Mouse (Mus musculus) kidney, embryonic 14.5 days (tissue): ENCODE results near the gene Asic1. TPM values are rescaled to one million over a fixed set of nuclear protein-coding genes. Genes with fewer than 3 reads are reported as not detected.
A peak's percentile ranks its signal among the peaks of the same experiment; 100 is the strongest.

Source experiments
- ATAC-seq: fragments of 200-750 bp; cut with Nextera tagmentation; 2 replicates; pipeline ENCODE4 v1.8.0; 2017; ENCODE audit warnings: moderate number of reproducible peaks, mild to moderate bottlenecking, moderate TSS enrichment, moderate library complexity; ENCODE audit not compliant: low FRiP score, low TSS enrichment
- H3K27ac ChIP-seq: fragments of 300-500 bp; sonication (generic); 2 replicates; pipeline ENCODE4 v1.5.1; 2014; ENCODE audit warnings: low read depth, mild to moderate bottlenecking, low read length, moderate library complexity, mixed read lengths
- H3K27me3 ChIP-seq: fragments of 300-500 bp; sonication (generic); 2 replicates; pipeline ENCODE4 v1.6.1; 2014; ENCODE audit warnings: mild to moderate bottlenecking, low read length; ENCODE audit not compliant: control insufficient read depth, insufficient read depth
- H3K36me3 ChIP-seq: fragments of 300-500 bp; sonication (generic); 2 replicates; pipeline ENCODE4 v1.6.1; 2014; ENCODE audit warnings: low read length, mixed read lengths; ENCODE audit not compliant: control insufficient read depth, insufficient read depth
- H3K4me1 ChIP-seq: fragments of 300-500 bp; sonication (generic); 2 replicates; pipeline ENCODE4 v1.6.1; 2014; ENCODE audit warnings: low read length, mixed read lengths; ENCODE audit not compliant: control insufficient read depth, insufficient read depth
- H3K4me2 ChIP-seq: fragments of 300-500 bp; sonication (generic); replicated peaks from 2 replicates; pipeline ENCODE4 v1.6.1; 2014; ENCODE audit warnings: low read depth, mild to moderate bottlenecking, low read length
- H3K4me3 ChIP-seq: fragments of 300-500 bp; sonication (generic); 2 replicates; pipeline ENCODE4 v1.5.1; 2014; ENCODE audit warnings: mild to moderate bottlenecking, low read length
- H3K9ac ChIP-seq: fragments of 300-500 bp; sonication (generic); 2 replicates; pipeline ENCODE4 v1.6.1; 2014; ENCODE audit warnings: low read depth, mild to moderate bottlenecking, low read length, moderate library complexity
- H3K9me3 ChIP-seq: fragments of 300-500 bp; sonication (generic); 2 replicates; pipeline ENCODE4 v1.6.1; 2016; ENCODE audit warnings: low read length; ENCODE audit not compliant: control insufficient read depth
- WGBS: fragments of 180-500 bp; shearing (Covaris S2); extraction: QIAGEN DNeasy Blood & Tissue Kit; methylation state at CpG from one replicate; pipeline ENCODE4 v1.1.7; 2014; 5-methylcytosine and 5-hydroxymethylcytosine counted together
- polyA plus RNA-seq: library from polyadenylated mRNA; unstranded; fragments of >200 nt; fragmentation: Nextera tagmentation; extraction: Ambion mirVana; gene quantifications from 2 replicates; pipeline ENCODE4 v1.2.1, GENCODE M21; 2014

Gene Asic1
- polyA plus RNA-seq, 1 experiment from 2014 or later = 0.88 TPM

GRCm38 (mm10) chr15:99718461-99719021, 48.4 kb downstream of the Asic1 start:
- Histone ChIP-seq H3K4me2 (no peak overlapping the region), H3K27me3 (no peaks in the 10 kb centered on the region), H3K36me3 (peaks cover 15% of the 10 kb centered on the region), H3K27ac (no peak overlapping the region), H3K4me1 (peaks cover 32% of the 10 kb centered on the region), H3K9ac (no peak overlapping the region), H3K9me3 (no peaks in the 10 kb centered on the region), H3K4me3 (no peak overlapping the region)
- WGBS = 75% methylated on average over 9 of the region's 9 CpGs
- no peak for ATAC-seq

GRCm38 (mm10) chr15:99719865-99720264, 49.7 kb downstream of the Asic1 start:
- no peaks in the 10 kb centered on the region for H3K9me3 ChIP-seq
- H3K4me3 ChIP-seq = no peak overlapping the region
- H3K27ac ChIP-seq = no peak overlapping the region
- no peak overlapping the region for H3K4me2 ChIP-seq
- H3K4me1 ChIP-seq = peaks cover 46% of the 10 kb centered on the region
- 79% methylated on average over 8 of the region's 8 CpGs for WGBS
- peaks cover 5% of the 10 kb centered on the region; the same call in 1 of the 2 replicates for H3K36me3 ChIP-seq
- no peak overlapping the region for H3K9ac ChIP-seq
- no peak for ATAC-seq
- H3K27me3 ChIP-seq = no peaks in the 10 kb centered on the region

- Histone ChIP-seq H3K4me1 (peaks cover 40% of the 10 kb centered on the region), H3K4me2 (no peak overlapping the region)
Measured at GRCm38 (mm10) chr15:99721921-99722743, 52.0 kb downstream of the Asic1 start.

GRCm38 (mm10) chr15:99723120-99723514, 52.9 kb downstream of the Asic1 start:
- peak overlapping the region; percentile 95 for H3K27ac ChIP-seq
- ATAC-seq = no peak
- no peak overlapping the region for H3K4me2 ChIP-seq

More at GRCm38 (mm10) chr15:99721921-99722743, 52.0 kb downstream of the Asic1 start:
- whole genome bisulfite sequencing = 72% methylated on average over 25 of the region's 25 CpGs
- H3K27ac ChIP-seq = no peak overlapping the region
- H3K4me3 ChIP-seq = no peak overlapping the region
- ATAC-seq = no peak
- no peak overlapping the region for H3K9ac ChIP-seq
- H3K36me3 ChIP-seq = peaks cover 2% of the 10 kb centered on the region; the same call in 1 of the 2 replicates
- no peaks in the 10 kb centered on the region for H3K27me3 ChIP-seq
- H3K9me3 ChIP-seq = no peaks in the 10 kb centered on the region

GRCm38 (mm10) chr15:99723515-99724291, 53.5 kb downstream of the Asic1 start:
- Histone ChIP-seq H3K36me3 (peaks cover 15% of the 10 kb centered on the region), H3K9ac (peak overlapping the region; percentile 29; the same call in 1 of the 2 replicates), H3K4me3 (peak overlapping the region; percentile 98; the same call in 1 of the 2 replicates), H3K9me3 (no peaks in the 10 kb centered on the region), H3K4me2 (peak overlapping the region; percentile 45; the same call in 1 of the 2 replicates), H3K27me3 (no peaks in the 10 kb centered on the region), H3K27ac (peak overlapping the region; percentile 95), H3K4me1 (peaks cover 30% of the 10 kb centered on the region)
- 15% methylated on average over 11 of the region's 11 CpGs for WGBS
- ATAC-seq = no peak

More at GRCm38 (mm10) chr15:99723120-99723514, 52.9 kb downstream of the Asic1 start:
- H3K36me3 ChIP-seq = peaks cover 9% of the 10 kb centered on the region
- H3K4me1 ChIP-seq = peaks cover 33% of the 10 kb centered on the region
- 72% methylated on average over 10 of the region's 10 CpGs for WGBS
- no peaks in the 10 kb centered on the region for H3K27me3 ChIP-seq
- H3K9ac ChIP-seq = no peak overlapping the region
- H3K4me3 ChIP-seq = no peak overlapping the region
- no peaks in the 10 kb centered on the region for H3K9me3 ChIP-seq

- Histone ChIP-seq H3K36me3 (peaks cover 19% of the 10 kb centered on the region), H3K9ac (peak overlapping the region; percentile 32; the same call in 1 of the 2 replicates), H3K4me1 (peaks cover 30% of the 10 kb centered on the region), H3K27me3 (no peaks in the 10 kb centered on the region), H3K4me3 (peak overlapping the region; percentile 98; the same call in 1 of the 2 replicates), H3K9me3 (no peaks in the 10 kb centered on the region), H3K4me2 (peak overlapping the region; percentile 45), H3K27ac (peak overlapping the region; percentile 95)
- peak; percentile 63 for ATAC-seq
- 3% methylated on average over 16 of the region's 16 CpGs for WGBS
Measured at GRCm38 (mm10) chr15:99724292-99725021, 54.3 kb downstream of the Asic1 start.

GRCm38 (mm10) chr15:99725341-99726155, 55.4 kb downstream of the Asic1 start, which contains the start of gene Cox14:
Gene Cox14 (plus strand): TSS chr15:99725618.
- peak; percentile 92 for ATAC-seq
- Histone ChIP-seq H3K27me3 (no peaks in the 10 kb centered on the region), H3K9ac (peak within 1 kb of the TSS; percentile 93), H3K27ac (peak within 1 kb of the TSS; percentile 95), H3K4me1 (peaks cover 30% of the 10 kb centered on the region), H3K9me3 (no peaks in the 10 kb centered on the region), H3K4me3 (peak within 1 kb of the TSS; percentile 98), H3K36me3 (peaks cover 20% of the 10 kb centered on the region), H3K4me2 (peak within 1 kb of the TSS; percentile 76)
- under 1% methylated on average over 46 of the region's 68 CpGs for WGBS
